Mouse (Mus musculus) bone marrow, adult 2 months (tissue): ENCODE results near the gene Efna4. TPM values are rescaled to one million over a fixed set of nuclear protein-coding genes. Genes with fewer than 3 reads are reported as not detected.

Experiments
- H3K27ac ChIP-seq: fragments of 200-500 bp; 2 replicates; pipeline ENCODE4 v1.5.1; 2012; ENCODE audit warnings: low read depth, mild to moderate bottlenecking, control low read depth, inconsistent platforms, low read length; ENCODE audit not compliant: control insufficient read depth, poor library complexity, insufficient read depth
- H3K4me1 ChIP-seq: fragments of 200-500 bp; 2 replicates; pipeline ENCODE4 v1.6.1; 2011; ENCODE audit warnings: low read length; ENCODE audit not compliant: control insufficient read depth, insufficient read depth
- H3K4me3 ChIP-seq: fragments of 200-500 bp; replicated peaks from 2 replicates; pipeline ENCODE3; 2011; ENCODE audit warnings: mild to moderate bottlenecking, low read depth, low read length, control low read depth; ENCODE audit not compliant: control insufficient read depth
- CTCF ChIP-seq: fragments of 200-500 bp; IDR thresholded peaks from 2 replicates; pipeline ENCODE4 v1.5.1; 2011; ENCODE audit warnings: low read length, control low read depth; ENCODE audit not compliant: control insufficient read depth, insufficient read depth
- POLR2A ChIP-seq: fragments of 200-500 bp; IDR thresholded peaks from 2 replicates; pipeline ENCODE4 v1.6.1; 2011; ENCODE audit warnings: low read depth, mild to moderate bottlenecking, control low read depth, low read length, borderline replicate concordance; ENCODE audit not compliant: control insufficient read depth
- WGBS: fragments of 180-500 bp; shearing (Covaris S2); methylation state at CpG from one replicate; pipeline ENCODE4 v1.1.7; 2018; 5-methylcytosine and 5-hydroxymethylcytosine counted together
- polyA plus RNA-seq: library from polyadenylated mRNA; stranded (reverse); fragments of >200 nt; gene quantifications from 2 replicates; pipeline ENCODE4 v1.2.4, GENCODE M21; 2011; ENCODE audit warnings: low replicate concordance; ENCODE audit not compliant: missing spikeins, insufficient read depth, insufficient read length

Gene Efna4
- polyA plus RNA-seq, 1 experiment: not detected

GRCm38 (mm10) chr3:89341794-89342193, 4.0 kb upstream of the Efna4 start:
- Histone ChIP-seq H3K27ac (no peak overlapping the region), H3K4me1 (peaks cover 2% of the 10 kb centered on the region; the same call in 1 of the 2 replicates), H3K4me3 (no peak overlapping the region)
- no peak for TF ChIP-seq POLR2A
- no peak for TF ChIP-seq CTCF
- WGBS: 74% methylated on average over 4 of the region's 4 CpGs

GRCm38 (mm10) chr3:89340465-89340864, 2.6 kb upstream of the Efna4 start:
- Histone ChIP-seq H3K27ac (no peak overlapping the region), H3K4me3 (no peak overlapping the region), H3K4me1 (no peaks in the 10 kb centered on the region)
- 14% methylated on average over 11 of the region's 11 CpGs for WGBS
- TF ChIP-seq POLR2A (no peak), CTCF (peak; percentile 97)

GRCm38 (mm10) chr3:89339416-89339815, 1.6 kb upstream of the Efna4 start:
- TF ChIP-seq POLR2A (no peak), CTCF (peak; percentile 90)
- H3K4me3 ChIP-seq: no peak overlapping the region
- WGBS: 33% methylated on average over 8 of the region's 8 CpGs

GRCm38 (mm10) chr3:89337062-89337720, 637 bp downstream of the Efna4 start:
- H3K4me1 ChIP-seq: no peaks in the 10 kb centered on the region
- H3K27ac ChIP-seq: no peak overlapping the region; the same call in 1 of the 2 replicates
- no peak overlapping the region for H3K4me3 ChIP-seq
- TF ChIP-seq CTCF (no peak), POLR2A (no peak)
- WGBS: 2% methylated on average over 21 of the region's 21 CpGs

More at GRCm38 (mm10) chr3:89339416-89339815, 1.6 kb upstream of the Efna4 start:
- Histone ChIP-seq H3K27ac (no peak overlapping the region; the same call in 1 of the 2 replicates), H3K4me1 (no peaks in the 10 kb centered on the region)

GRCm38 (mm10) chr3:89336529-89336928, 1.3 kb downstream of the Efna4 start:
- no peak overlapping the region for H3K4me3 ChIP-seq
- 57% methylated on average over 6 of the region's 6 CpGs for WGBS
- no peak for TF ChIP-seq POLR2A
- no peak for TF ChIP-seq CTCF
- H3K27ac ChIP-seq: no peak overlapping the region
- no peaks in the 10 kb centered on the region for H3K4me1 ChIP-seq

- TF ChIP-seq CTCF (no peak), POLR2A (no peak)
- 86% methylated on average over 11 of the region's 11 CpGs for WGBS
- H3K4me1 ChIP-seq: no peaks in the 10 kb centered on the region
- H3K27ac ChIP-seq: no peak overlapping the region
- H3K4me3 ChIP-seq: no peak overlapping the region
These were observed 4.8 kb downstream of the Efna4 start for GRCm38 (mm10) chr3:89333053-89333452.

- no peaks in the 10 kb centered on the region for H3K4me1 ChIP-seq
- 81% methylated on average over 12 of the region's 12 CpGs for WGBS
- TF ChIP-seq CTCF (no peak), POLR2A (no peak)
- no peak overlapping the region for H3K27ac ChIP-seq
- H3K4me3 ChIP-seq: no peak overlapping the region
These were observed 5.4 kb downstream of the Efna4 start for GRCm38 (mm10) chr3:89332476-89332875.

GRCm38 (mm10) chr3:89332013-89332412, 5.8 kb downstream of the Efna4 start:
- no peak overlapping the region for H3K27ac ChIP-seq
- TF ChIP-seq POLR2A: no peak
- TF ChIP-seq CTCF: no peak
- no peaks in the 10 kb centered on the region for H3K4me1 ChIP-seq
- no peak overlapping the region for H3K4me3 ChIP-seq
- 82% methylated on average over 10 of the region's 10 CpGs for WGBS
